Mouse (Mus musculus) CH12F3 (cell line): ENCODE measurements around the gene Tsnax.

ENCODE experiments used
- in situ Hi-C: fragments of 300-500 bp; cut with MboI; formaldehyde crosslinking; loops from 2 replicates; pipeline ENCODE4 v1.14.3; 2020; ENCODE audit warnings: low sequenced_read_pairs

Gene Tsnax

DNA sequence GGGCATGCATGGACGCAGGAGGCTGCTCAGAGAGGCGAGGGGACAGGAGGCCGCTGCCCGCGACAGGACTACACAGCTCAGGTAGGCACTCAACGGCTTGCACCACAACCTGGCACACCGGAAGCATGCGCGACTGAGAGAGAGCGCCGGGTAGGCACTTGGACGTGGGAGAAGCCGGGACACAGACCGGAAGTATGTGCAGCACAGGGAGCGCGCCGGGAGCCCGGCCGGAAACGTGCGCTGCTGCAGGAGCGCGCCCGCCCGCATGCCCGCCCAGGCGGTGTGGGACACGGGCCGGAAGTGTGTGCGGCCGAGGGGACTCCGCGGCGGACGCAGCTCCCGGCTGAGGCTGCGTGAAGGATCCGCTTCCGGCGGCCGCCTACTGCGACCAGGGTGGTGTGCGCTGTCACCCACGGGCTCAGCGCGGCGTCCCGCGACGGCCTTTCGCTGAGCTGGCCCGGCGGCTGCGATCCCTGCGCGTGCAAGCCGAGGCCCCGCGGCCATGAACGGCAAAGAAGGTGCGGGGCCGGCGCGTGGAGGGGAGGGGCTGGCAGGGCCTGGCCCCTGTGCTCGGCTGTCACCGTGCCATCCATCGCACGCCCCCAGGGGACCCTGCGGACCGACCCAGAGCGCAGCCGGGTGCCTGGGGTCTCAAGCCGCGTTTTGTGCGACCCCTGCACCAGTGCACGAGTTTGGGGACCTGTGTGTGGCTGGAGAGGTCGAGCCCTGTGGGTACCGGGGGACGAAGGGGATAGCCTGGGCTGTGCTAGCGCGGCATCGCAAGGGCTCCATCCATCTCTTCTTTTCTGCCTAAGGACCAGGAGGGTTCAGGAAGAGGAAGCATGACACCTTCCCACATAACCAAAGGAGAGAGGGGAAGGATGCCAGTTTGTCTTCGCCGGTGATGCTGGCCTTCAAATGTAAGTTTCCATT, at the start of gene Tsnax:
Gene Tsnax, plus strand, starts transcription at position 303 of the 933 bp plus-strand sequence.
- in situ Hi-C loops = no loop called here

DNA sequence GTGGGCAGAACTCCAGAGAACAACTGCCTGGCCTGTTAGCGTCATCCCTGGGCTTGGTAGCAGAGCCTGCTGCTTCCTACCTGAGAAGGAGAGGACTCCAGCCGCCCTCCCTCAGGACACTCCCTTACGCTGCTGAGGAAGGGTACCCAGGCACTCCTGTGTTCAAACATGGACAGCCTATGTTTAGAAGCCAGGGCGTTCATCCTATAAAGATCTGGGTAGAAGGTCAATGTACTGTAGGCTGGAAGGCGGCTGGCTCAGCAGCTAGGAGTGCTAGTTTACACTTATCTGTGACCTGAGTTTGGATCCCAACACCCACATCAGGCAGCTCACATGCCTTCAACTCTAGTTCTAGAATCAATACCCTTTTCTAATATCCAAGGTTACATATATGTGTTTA, 49.6 kb upstream of the Tsnax start:
- in situ Hi-C loops = no loop called here

GRCm38 (mm10) chr8:124964966-124965365, 47.8 kb upstream of the Tsnax start:
- in situ Hi-C loops = no loop called here

- in situ Hi-C loops = no loop called here
Observed at GRCm38 (mm10) chr8:124970312-124970933, 42.4 kb upstream of the Tsnax start.

DNA sequence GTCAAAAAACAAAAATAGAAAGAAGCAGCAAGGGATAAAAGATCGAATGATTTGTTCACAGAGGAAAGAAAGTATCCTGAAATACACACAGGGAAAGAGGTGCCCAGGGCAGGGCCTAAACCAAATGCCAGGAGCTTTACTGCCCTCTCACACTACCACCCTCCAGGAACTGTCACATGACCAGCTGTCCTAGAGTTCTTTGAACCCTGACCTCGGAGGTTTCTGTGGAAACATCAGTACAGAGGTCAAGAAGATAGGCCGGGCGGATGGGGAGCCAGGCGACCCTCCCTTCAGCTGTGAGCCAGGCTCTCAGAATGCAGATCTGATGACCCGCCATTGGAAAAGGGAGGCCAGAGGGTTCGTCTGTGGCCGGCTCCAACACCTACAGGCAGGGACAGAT, 39.6 kb upstream of the Tsnax start:
- in situ Hi-C loops = no loop called here

DNA sequence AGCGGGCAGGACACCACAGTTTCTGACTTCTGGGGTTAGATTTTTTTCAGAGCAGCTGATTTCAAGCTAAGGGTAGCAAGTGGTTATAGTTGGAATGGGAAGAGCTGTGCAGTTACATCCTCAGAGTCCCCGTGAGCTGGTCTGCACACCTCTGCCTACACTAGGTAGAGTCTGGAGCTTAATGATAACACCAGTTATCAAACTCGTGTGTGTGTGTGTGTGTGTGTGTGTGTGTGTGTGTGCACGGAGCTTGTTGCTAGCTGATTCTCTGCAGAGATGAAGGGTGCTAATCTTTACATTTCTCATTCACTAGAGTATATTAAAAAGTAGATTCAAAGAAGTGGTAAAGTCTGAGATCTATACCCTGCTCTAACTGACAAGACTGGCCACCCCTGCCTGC, 38.5 kb upstream of the Tsnax start:
- in situ Hi-C loops = no loop called here

GRCm38 (mm10) chr8:124976211-124976610, 36.6 kb upstream of the Tsnax start:
- in situ Hi-C loops = no loop called here

- in situ Hi-C loops = no loop called here
Observed at GRCm38 (mm10) chr8:124978026-124978425, 34.8 kb upstream of the Tsnax start.

DNA sequence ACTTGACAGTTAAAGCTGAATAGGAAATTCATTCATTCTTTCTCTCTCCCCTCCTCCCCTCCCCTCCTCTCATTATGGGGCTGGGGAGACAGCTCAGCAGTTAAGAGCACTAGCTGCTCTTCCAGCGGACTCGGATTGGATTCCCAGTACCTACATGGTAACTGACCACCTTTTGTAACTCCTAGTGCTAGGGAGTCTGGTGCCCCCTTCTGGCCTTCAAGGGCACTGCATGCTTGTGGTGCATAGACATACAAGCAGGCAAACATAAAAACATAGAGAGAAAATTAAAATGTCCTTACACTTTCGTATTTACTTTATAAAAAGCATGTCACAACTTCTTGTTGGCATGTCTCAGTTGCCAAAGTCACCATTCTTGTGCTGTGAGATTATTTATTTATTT, 32.8 kb upstream of the Tsnax start:
- in situ Hi-C loops = no loop called here

DNA sequence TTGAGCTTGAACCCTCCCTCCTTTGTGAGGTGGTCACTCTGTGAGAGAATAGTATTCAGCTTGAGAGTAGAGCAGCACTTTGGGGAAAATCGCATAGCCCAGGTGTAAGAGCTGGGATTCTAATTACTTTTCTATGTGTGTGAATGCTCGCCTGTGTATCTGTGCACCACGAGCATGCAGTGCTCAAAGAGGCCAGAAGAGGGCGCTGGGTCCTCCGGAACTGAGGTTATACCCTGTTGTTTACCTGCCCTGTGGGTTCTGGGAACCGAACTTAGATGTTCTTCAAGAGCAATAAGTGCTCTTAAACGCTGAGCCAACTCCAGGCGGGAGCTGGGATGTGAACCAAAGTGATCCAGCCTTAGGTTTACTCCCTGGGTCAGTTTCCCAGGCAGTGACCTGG, 32.0 kb upstream of the Tsnax start:
- in situ Hi-C loops = no loop called here

- in situ Hi-C loops = no loop called here
Observed at GRCm38 (mm10) chr8:124990923-124991667, 21.7 kb upstream of the Tsnax start.

DNA sequence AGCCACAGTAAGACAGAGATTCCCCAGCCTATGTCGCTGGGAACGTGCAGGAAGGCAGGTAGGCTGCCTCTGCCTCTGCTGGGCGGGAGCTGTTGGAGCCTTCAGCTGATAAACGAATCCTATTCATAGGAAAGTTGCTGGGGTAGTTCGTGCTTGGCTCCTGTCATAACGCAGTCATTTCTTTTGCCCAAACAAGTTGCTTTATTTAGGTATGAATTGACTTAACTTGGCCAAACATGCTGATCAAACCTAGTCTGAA, 21.2 kb upstream of the Tsnax start:
- in situ Hi-C loops = no loop called here

DNA sequence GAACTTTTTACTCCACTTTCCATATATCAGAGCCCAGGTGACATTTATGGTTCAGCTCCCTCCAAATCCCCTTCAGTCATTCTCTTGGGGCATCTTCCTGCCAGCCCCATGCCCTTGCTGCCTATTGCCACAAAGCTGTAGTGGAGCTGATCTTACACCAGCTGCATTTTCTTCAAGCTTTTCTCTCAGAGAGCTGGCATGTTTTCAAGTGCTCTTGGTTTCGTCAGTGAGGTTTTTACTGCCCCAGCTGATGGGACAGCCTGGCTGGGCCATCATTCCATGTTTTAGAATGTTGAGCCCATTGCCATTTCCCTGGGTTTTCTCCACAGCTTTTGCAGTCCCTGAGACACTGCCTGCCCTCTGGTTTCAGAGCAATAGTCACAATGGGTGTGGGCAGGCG, 17.0 kb upstream of the Tsnax start:
- in situ Hi-C loops = no loop called here

GRCm38 (mm10) chr8:125024085-125024484, 11.3 kb downstream of the Tsnax start:
- in situ Hi-C loops = no loop called here

GRCm38 (mm10) chr8:125027211-125027610, 14.4 kb downstream of the Tsnax start:
- in situ Hi-C loops = no loop called here

- in situ Hi-C loops = no loop called here
Observed at GRCm38 (mm10) chr8:125028841-125029240, 16.0 kb downstream of the Tsnax start.

DNA sequence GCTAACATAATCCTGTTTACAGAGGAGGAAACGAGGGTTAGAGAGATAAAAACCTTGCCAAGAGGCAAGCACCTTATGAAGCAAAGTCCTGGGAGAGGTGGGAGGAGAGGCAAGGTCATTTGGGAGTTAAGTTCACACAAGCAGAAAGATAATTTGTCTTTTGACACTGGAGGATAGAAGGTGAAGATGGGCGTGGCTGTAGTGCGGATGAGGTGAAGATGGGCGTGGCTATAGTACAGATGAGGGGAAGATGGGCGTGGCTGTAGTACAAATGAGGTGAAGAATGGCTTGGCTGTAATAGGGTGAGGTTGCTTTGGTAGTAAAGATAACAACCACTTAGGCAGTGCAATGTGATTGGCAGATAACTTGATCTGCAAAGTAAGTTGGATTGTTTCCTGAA, 18.5 kb downstream of the Tsnax start:
- in situ Hi-C loops = no loop called here

DNA sequence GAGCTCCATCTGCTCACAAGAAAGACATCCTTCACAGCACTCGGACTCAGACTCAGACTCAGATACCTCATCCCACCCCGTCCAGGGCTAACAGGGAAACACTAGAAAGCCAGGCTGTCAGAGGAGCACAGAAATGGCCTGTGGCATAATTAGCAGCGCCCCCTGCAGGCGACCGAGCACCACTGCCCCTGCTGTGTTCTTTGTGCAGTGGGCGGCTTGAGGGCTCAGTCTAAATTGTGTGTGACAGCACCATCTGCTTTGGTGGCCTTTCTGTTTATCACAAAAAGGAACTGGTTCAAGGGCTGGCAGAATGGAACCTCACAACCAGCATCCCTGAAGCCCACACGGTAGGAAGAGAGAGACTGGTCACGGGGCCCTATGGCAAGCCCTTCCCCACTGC, 21.9 kb downstream of the Tsnax start:
- in situ Hi-C loops = no loop called here

- in situ Hi-C loops = no loop called here
Observed at GRCm38 (mm10) chr8:125037081-125037480, 24.3 kb downstream of the Tsnax start.

GRCm38 (mm10) chr8:125038731-125039130, 25.9 kb downstream of the Tsnax start:
- in situ Hi-C loops = no loop called here

GRCm38 (mm10) chr8:125040587-125041375, 28.0 kb downstream of the Tsnax start:
- in situ Hi-C loops = no loop called here
